Mouse (Mus musculus) CH12.LX (cell line): ENCODE results near the gene Rer1. TPM values are rescaled to one million over a fixed set of nuclear protein-coding genes. Genes with fewer than 3 reads are reported as not detected.

Experiments
- DNase-seq: peaks from one replicate; pipeline ENCODE4 v3.0.0-alpha.2; 2013; ENCODE audit errors: extremely low read depth
- H3K27ac ChIP-seq: 2 replicates; pipeline ENCODE4 v1.5.1; 2012; ENCODE audit warnings: low read depth, mild to moderate bottlenecking, control low read depth, moderate library complexity; ENCODE audit not compliant: insufficient read depth
- H3K27me3 ChIP-seq: replicated peaks from 2 replicates; pipeline ENCODE3; 2012; ENCODE audit warnings: inconsistent platforms
- H3K36me3 ChIP-seq, 2 experiments: replicated peaks in 1 of 2; 2 replicates each; pipeline versions ENCODE3 to v1.6.1; 2012; ENCODE audit warnings: inconsistent platforms in 1 of 2, low read length in 1 of 2, mild to moderate bottlenecking in 1 of 2, mixed read lengths in 1 of 2, moderate library complexity in 1 of 2; ENCODE audit not compliant: control insufficient read depth in 1 of 2, insufficient read depth in 1 of 2
- H3K4me1 ChIP-seq, 2 experiments: 2 replicates each; pipeline ENCODE4 v1.6.1; 2012; ENCODE audit warnings: inconsistent platforms in 1 of 2, moderate library complexity in 1 of 2; ENCODE audit not compliant: insufficient read depth in 2 of 2, control insufficient read depth in 1 of 2
- H3K4me2 ChIP-seq: 2 replicates; pipeline ENCODE4 v1.6.1; 2012; ENCODE audit warnings: low read depth, mild to moderate bottlenecking, control low read depth; ENCODE audit not compliant: poor library complexity, insufficient read depth, severe bottlenecking
- H3K4me3 ChIP-seq, 3 experiments: fragments of 150-350 bp in 1 of 3; sonication (generic) in 1 of 3; replicated peaks in 1 of 3; 2 replicates each; pipeline versions ENCODE3 to v1.5.1; 2011 to 2012; ENCODE audit warnings: low read depth in 2 of 3, low read length in 2 of 3, mild to moderate bottlenecking in 2 of 3, moderate library complexity in 2 of 3, control low read depth in 1 of 3, improper control_type of control experiment in 1 of 3, inconsistent platforms in 1 of 3, mixed read lengths in 1 of 3; ENCODE audit not compliant: poor library complexity in 1 of 3
- H3K79me2 ChIP-seq: replicated peaks from 2 replicates; pipeline ENCODE4 v1.6.1; 2012; ENCODE audit warnings: mild to moderate bottlenecking, moderate library complexity; ENCODE audit not compliant: control insufficient read depth, poor library complexity, insufficient read depth, severe bottlenecking; ENCODE audit errors: extremely low read depth
- H3K9ac ChIP-seq: 2 replicates; pipeline ENCODE4 v1.6.1; 2012; ENCODE audit warnings: low read depth, mild to moderate bottlenecking, control low read depth, moderate library complexity; ENCODE audit not compliant: insufficient read depth
- H3K9me3 ChIP-seq: replicated peaks from 2 replicates; pipeline ENCODE3; 2012; ENCODE audit warnings: low read length, inconsistent platforms, mixed read lengths
- BHLHE40 ChIP-seq: IDR thresholded peaks from 2 replicates; pipeline ENCODE4 v1.6.1; 2011; ENCODE audit warnings: mild to moderate bottlenecking, low read depth, low read length, improper control_type of control experiment
- CHD2 ChIP-seq: IDR thresholded peaks from 2 replicates; pipeline ENCODE4 v1.6.1; 2011; ENCODE audit warnings: low read length, improper control_type of control experiment
- CTCF ChIP-seq, 2 experiments: IDR thresholded peaks in 1 of 2; conservative IDR thresholded peaks in 1 of 2; 2 replicates each; pipeline ENCODE4 v1.5.1; 2011 to 2012; ENCODE audit warnings: low read depth in 2 of 2, low read length in 2 of 2, improper control_type of control experiment in 1 of 2, inconsistent platforms in 1 of 2, mild to moderate bottlenecking in 1 of 2, moderate library complexity in 1 of 2
- E2F4 ChIP-seq: IDR thresholded peaks from 2 replicates; pipeline ENCODE4 v1.6.1; 2011; ENCODE audit warnings: low read depth, low read length, improper control_type of control experiment; ENCODE audit not compliant: insufficient replicate concordance
- ETS1 ChIP-seq: conservative IDR thresholded peaks from 2 replicates; pipeline ENCODE4 v1.6.1; 2012; ENCODE audit warnings: low read depth, mild to moderate bottlenecking, inconsistent platforms, low read length, improper control_type of control experiment, moderate library complexity
- GABPA ChIP-seq: IDR thresholded peaks from 2 replicates; pipeline ENCODE4 v1.6.1; 2012; ENCODE audit warnings: low read depth, low read length, improper control_type of control experiment, inconsistent platforms; ENCODE audit not compliant: insufficient replicate concordance
- HCFC1 ChIP-seq: IDR thresholded peaks from 2 replicates; pipeline ENCODE4 v1.6.1; 2012; ENCODE audit warnings: low read depth, mild to moderate bottlenecking, inconsistent platforms, low read length, improper control_type of control experiment
- IRF4 ChIP-seq: IDR thresholded peaks from 2 replicates; pipeline ENCODE4 v1.6.1; 2014; ENCODE audit warnings: low read depth, mild to moderate bottlenecking, inconsistent platforms, low read length, improper control_type of control experiment
- JUN ChIP-seq: IDR thresholded peaks from 2 replicates; pipeline ENCODE4 v1.6.1; 2011; ENCODE audit warnings: low read depth, mild to moderate bottlenecking, low read length, improper control_type of control experiment, moderate library complexity; ENCODE audit not compliant: insufficient read depth
- JUND ChIP-seq: conservative IDR thresholded peaks from 2 replicates; pipeline ENCODE4 v1.6.1; 2011; ENCODE audit warnings: low read depth, low read length, improper control_type of control experiment
- KAT2A ChIP-seq: IDR thresholded peaks from 2 replicates; pipeline ENCODE4 v1.6.1; 2012; ENCODE audit warnings: low read length, improper control_type of control experiment, inconsistent platforms; ENCODE audit not compliant: insufficient replicate concordance
- MAX ChIP-seq: IDR thresholded peaks from 2 replicates; pipeline ENCODE4 v1.6.1; 2011; ENCODE audit warnings: low read length, improper control_type of control experiment
- MEF2A ChIP-seq: IDR thresholded peaks from 2 replicates; pipeline ENCODE4 v1.6.1; 2014; ENCODE audit warnings: low read depth, mild to moderate bottlenecking, inconsistent platforms, low read length, improper control_type of control experiment, borderline replicate concordance
- MXI1 ChIP-seq: IDR thresholded peaks from 2 replicates; pipeline ENCODE4 v1.6.1; 2011; ENCODE audit warnings: mild to moderate bottlenecking, low read depth, low read length, improper control_type of control experiment
- NELFE ChIP-seq: IDR thresholded peaks from 2 replicates; pipeline ENCODE4 v1.6.1; 2011; ENCODE audit warnings: low read depth, low read length, improper control_type of control experiment
- NRF1 ChIP-seq: IDR thresholded peaks from 2 replicates; pipeline ENCODE4 v1.6.1; 2014; ENCODE audit warnings: low read depth, mild to moderate bottlenecking, inconsistent platforms, low read length, improper control_type of control experiment, moderate library complexity
- PAX5 ChIP-seq: IDR thresholded peaks from 2 replicates; pipeline ENCODE4 v1.6.1; 2012; ENCODE audit warnings: low read length, inconsistent platforms, mixed read lengths
- POLR2A ChIP-seq: IDR thresholded peaks from 2 replicates; pipeline ENCODE4 v1.6.1; 2011; ENCODE audit warnings: low read depth, mild to moderate bottlenecking, improper control_type of control experiment, low read length
- POLR2AphosphoS2 ChIP-seq: IDR thresholded peaks from 2 replicates; pipeline ENCODE4 v1.6.1; 2011; ENCODE audit warnings: low read depth, low read length, improper control_type of control experiment
- RAD21 ChIP-seq: IDR thresholded peaks from 2 replicates; pipeline ENCODE4 v1.6.1; 2011; ENCODE audit warnings: low read depth, mild to moderate bottlenecking, low read length, improper control_type of control experiment, moderate library complexity
- SIN3A ChIP-seq: IDR thresholded peaks from 2 replicates; pipeline ENCODE4 v1.6.1; 2012; ENCODE audit warnings: low read length, improper control_type of control experiment, inconsistent platforms
- TBP ChIP-seq: conservative IDR thresholded peaks from 2 replicates; pipeline ENCODE4 v1.6.1; 2011; ENCODE audit warnings: low read depth, low read length, improper control_type of control experiment
- TCF12 ChIP-seq: IDR thresholded peaks from 2 replicates; pipeline ENCODE4 v1.6.1; 2014; ENCODE audit warnings: low read depth, mild to moderate bottlenecking, inconsistent platforms, low read length, improper control_type of control experiment
- UBTF ChIP-seq: IDR thresholded peaks from 2 replicates; pipeline ENCODE4 v1.6.1; 2012; ENCODE audit warnings: low read depth, mild to moderate bottlenecking, inconsistent platforms, low read length, improper control_type of control experiment, moderate library complexity
- USF2 ChIP-seq: conservative IDR thresholded peaks from 2 replicates; pipeline ENCODE4 v1.6.1; 2011; ENCODE audit warnings: low read depth, low read length, improper control_type of control experiment
- ZC3H11A ChIP-seq: IDR thresholded peaks from 2 replicates; pipeline ENCODE4 v1.6.1; 2012; ENCODE audit warnings: low read depth, mild to moderate bottlenecking, inconsistent platforms, low read length, improper control_type of control experiment
- ZMIZ1 ChIP-seq: IDR thresholded peaks from 2 replicates; pipeline ENCODE4 v1.6.1; 2012; ENCODE audit warnings: low read depth, mild to moderate bottlenecking, inconsistent platforms, low read length, improper control_type of control experiment
- ZNF384 ChIP-seq: IDR thresholded peaks from 2 replicates; pipeline ENCODE4 v1.6.1; 2012; ENCODE audit warnings: low read depth, low read length, improper control_type of control experiment, inconsistent platforms
- dilution Hi-C: fragments of 300-500 bp; cut with MboI; formaldehyde crosslinking; loops from 2 replicates; pipeline ENCODE4 v1.14.3; 2020; ENCODE audit warnings: low sequenced_read_pairs; ENCODE audit not compliant: extremely low pct_unique_long_range_greater_than_20kb, extremely low pct_ligation_motif_present
- in situ Hi-C: fragments of 300-500 bp; cut with MboI; formaldehyde crosslinking; loops from 3 replicates; pipeline ENCODE4 v1.14.3; 2019; ENCODE audit warnings: low sequenced_read_pairs, low pct_ligation_motif_present, low pct_unique_long_range_greater_than_20kb, mixed read lengths
- polyA plus RNA-seq: library from polyadenylated mRNA; unstranded; fragments of >175 nt; gene quantifications from 2 replicates; pipeline ENCODE4 v1.2.1, GENCODE M21; 2012; ENCODE audit warnings: low read depth; ENCODE audit not compliant: insufficient read length
- total RNA-seq, 2 experiments: library from RNA; depleted of rRNA; stranded (reverse); fragments of 300-350 nt in 1 of 2; fragments of >200 nt in 1 of 2; gene quantifications; 2 replicates each; pipeline ENCODE4 v1.2.3; 2012 to 2014

Rer1 gene
- total and polyA plus RNA-seq, 3 experiments, result 126 to 221 (median 135) TPM

- Histone ChIP-seq H3K4me2 (no peak overlapping the region), H3K9me3 (no peaks in the 10 kb centered on the region), H3K79me2 (0 out of 2 replicates have a peak, but pooled peaks cover 3% of the 10 kb centered on the region), H3K36me3 (peaks cover 46 to 51% of the 10 kb centered on the region in 2 experiments), H3K27ac (no peak overlapping the region), H3K4me3 (no peak overlapping the region), H3K4me1 (peaks cover 0 to 21% of the 10 kb centered on the region in 2 experiments; a peak in 2 of 4 replicates), H3K9ac (no peak overlapping the region), H3K27me3 (peaks cover 8% of the 10 kb centered on the region)
- DNase-seq, result no peak
- in situ Hi-C loops, result loop anchor here (5.0 kb wide), 2 partner anchors 121 to 191 kb away; no protein-coding TSS in a partner anchor
- no peak for TF ChIP-seq RAD21
- no peak for TF ChIP-seq UBTF
- TF ChIP-seq USF2, result no peak
- TF ChIP-seq JUN, result no peak
- TF ChIP-seq ZMIZ1, result no peak
- no peak for TF ChIP-seq SIN3A
- TF ChIP-seq JUND, result no peak
- TF ChIP-seq MEF2A, result no peak
- no peak for TF ChIP-seq IRF4
- no peak for TF ChIP-seq CTCF (conservative IDR thresholded peaks at IDR 0.05 in 1 of 2, IDR thresholded peaks at IDR 0.05 in 1 of 2; ENCODE audit: low read depth in 2 of 2, low read length in 2 of 2)
- TF ChIP-seq POLR2AphosphoS2, result no peak
- no peak for TF ChIP-seq GABPA
- TF ChIP-seq CHD2, result no peak
- no peak for TF ChIP-seq ETS1
- no peak for TF ChIP-seq PAX5
- dilution Hi-C loops, result no loop called here
These were observed 17.7 kb downstream of the Rer1 start for GRCm38 (mm10) chr4:155068357-155068972.

GRCm38 (mm10) chr4:155066834-155067522 is 19.2 kb downstream of the Rer1 start, which contains the start of gene Pex10:
TSS of gene Pex10 (plus strand) at chr4:155067016.
- H3K79me2 ChIP-seq, result 0 out of 2 replicates have a peak, but pooled peaks cover 3% of the 10 kb centered on the region
- peaks cover 0 to 21% of the 10 kb centered on the region in 2 experiments; a peak in 2 of 4 replicates for H3K4me1 ChIP-seq
- peaks cover 36 to 40% of the 10 kb centered on the region in 2 experiments for H3K36me3 ChIP-seq
- TF ChIP-seq CHD2 (no peak), ZMIZ1 (no peak), RAD21 (no peak), MAX (peak; percentile 57; the same call in 1 of the 2 replicates), POLR2A (peak; percentile 86), ETS1 (no peak), ZC3H11A (no peak), MXI1 (peak; percentile 3; the same call in 1 of the 2 replicates), ZNF384 (no peak), TCF12 (peak; percentile 76; the same call in 1 of the 2 replicates), TBP (no peak), E2F4 (no peak), HCFC1 (peak; percentile 61), NRF1 (peak; percentile 99), KAT2A (no peak), BHLHE40 (no peak), NELFE (peak; percentile 77; the same call in 1 of the 2 replicates)
- H3K9me3 ChIP-seq, result no peaks in the 10 kb centered on the region
- no peak within 1 kb of the TSS for H3K27ac ChIP-seq
- in situ Hi-C loops, result loop anchor here (5.0 kb wide), 2 partner anchors 120 to 190 kb away; no protein-coding TSS in a partner anchor
- peak within 1 kb of the TSS; percentile 71 to 77 (median 76) for H3K4me3 ChIP-seq
- H3K4me2 ChIP-seq, result peak within 1 kb of the TSS; percentile 72
- H3K9ac ChIP-seq, result peak within 1 kb of the TSS; percentile 64
- peak; percentile 95 for DNase-seq
- peaks cover 23% of the 10 kb centered on the region for H3K27me3 ChIP-seq
- dilution Hi-C loops, result no loop called here
